Mouse (Mus musculus): ENCODE measurements around the gene Abhd2.

Abhd2 gene

GRCm38 (mm10) chr7:79386422-79387133 is 113.6 kb downstream of the Abhd2 start, which contains the start of gene Rlbp1:
Rlbp1 (minus strand) TSS chr7:79387048.
- no peak for DNase-seq (ENCODE audit: low spot score)

GRCm38 (mm10) chr7:79387140-79387539 is 114.1 kb downstream of the Abhd2 start:
- no peak for DNase-seq (ENCODE audit: low spot score)

GRCm38 (mm10) chr7:79387991-79388390 is 115.0 kb downstream of the Abhd2 start:
- no peak for DNase-seq (ENCODE audit: low spot score)

- DNase-seq (ENCODE audit: low spot score) = no peak
Measured at GRCm38 (mm10) chr7:79388671-79389206, 115.7 kb downstream of the Abhd2 start.

- DNase-seq (ENCODE audit: low spot score) = no peak
Measured at GRCm38 (mm10) chr7:79390141-79390708, 117.2 kb downstream of the Abhd2 start.

GRCm38 (mm10) chr7:79391471-79391870 is 118.5 kb downstream of the Abhd2 start:
- peak; percentile 4 for DNase-seq (ENCODE audit: low spot score)

- peak; percentile 95 for DNase-seq (ENCODE audit: low spot score)
Measured at GRCm38 (mm10) chr7:79391883-79392649, 119.1 kb downstream of the Abhd2 start, which contains the start of gene Fanci. Fanci (plus strand) TSS chr7:79391929.

- DNase-seq (ENCODE audit: low spot score) = peak; percentile 33
Measured at GRCm38 (mm10) chr7:79392860-79393513, 120.0 kb downstream of the Abhd2 start.

GRCm38 (mm10) chr7:79393924-79394323 is 120.9 kb downstream of the Abhd2 start:
- DNase-seq (ENCODE audit: low spot score) = no peak

- no peak for DNase-seq (ENCODE audit: low spot score)
Measured at GRCm38 (mm10) chr7:79394666-79395065, 121.7 kb downstream of the Abhd2 start.

- DNase-seq (ENCODE audit: low spot score) = no peak
Measured at GRCm38 (mm10) chr7:79395186-79395585, 122.2 kb downstream of the Abhd2 start.

GRCm38 (mm10) chr7:79397446-79397963 is 124.5 kb downstream of the Abhd2 start:
- no peak for DNase-seq (ENCODE audit: low spot score)

- no peak for DNase-seq (ENCODE audit: low spot score)
Measured at GRCm38 (mm10) chr7:79398426-79398825, 125.4 kb downstream of the Abhd2 start.

- no peak for DNase-seq (ENCODE audit: low spot score)
Measured at GRCm38 (mm10) chr7:79398971-79399370, 126.0 kb downstream of the Abhd2 start.

GRCm38 (mm10) chr7:79400296-79400695 is 127.3 kb downstream of the Abhd2 start:
- no peak for DNase-seq (ENCODE audit: low spot score)

- DNase-seq (ENCODE audit: low spot score) = no peak
Measured at GRCm38 (mm10) chr7:79414449-79415375, 141.7 kb downstream of the Abhd2 start.
